Mouse (Mus musculus): Measurements from ENCODE around the gene Rarb. TPM values are rescaled to one million over a fixed set of nuclear protein-coding genes. Genes with fewer than 3 reads are reported as not detected.

The Rarb gene
- polyA plus RNA-seq, 1 experiment: 0.49 TPM

DNA sequence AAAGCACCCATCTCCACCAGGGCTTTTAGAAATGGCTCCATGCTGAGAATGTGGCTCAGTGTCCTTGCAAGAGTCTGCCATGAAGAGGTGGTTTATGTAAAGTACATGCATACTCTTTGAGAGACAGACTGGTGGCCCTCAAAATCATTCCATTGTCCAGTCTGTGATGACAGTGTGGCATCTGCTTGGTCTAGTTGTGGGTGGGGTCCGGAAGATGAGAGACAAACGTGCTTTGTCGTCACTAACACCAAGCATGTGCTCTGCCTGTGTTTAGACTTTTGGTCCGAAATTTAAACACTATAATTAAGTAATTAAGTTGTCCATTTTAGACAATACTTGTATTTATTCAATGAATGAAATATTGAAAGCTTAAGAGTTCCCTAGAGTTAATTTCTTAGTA is 404.8 kb downstream of the Rarb start:
- H3K36me3 ChIP-seq (ENCODE audit: control insufficient read depth, insufficient read depth, low read length, poor library complexity, severe bottlenecking): peaks cover 3% of the 10 kb centered on the region
- H3K4me3 ChIP-seq (ENCODE audit: low read depth, low read length): no peak overlapping the region
- no peaks in the 10 kb centered on the region for H3K9me3 ChIP-seq (replicated peaks; ENCODE audit: control insufficient read depth, insufficient read depth, low read length, poor library complexity, severe bottlenecking)
- H3K9ac ChIP-seq (ENCODE audit: low read depth, poor library complexity, severe bottlenecking): no peak overlapping the region
- H3K4me1 ChIP-seq (ENCODE audit: control insufficient read depth, insufficient read depth, low read length): no peaks in the 10 kb centered on the region
- TF ChIP-seq EP300 (IDR thresholded peaks at IDR 0.05; ENCODE audit: insufficient read depth, low read depth, low read length): no peak
- H3K27me3 ChIP-seq (ENCODE audit: control insufficient read depth, insufficient read depth, low read length, poor library complexity, severe bottlenecking): no peaks in the 10 kb centered on the region
- H3K27ac ChIP-seq (ENCODE audit: insufficient read depth, low read length): no peak overlapping the region

GRCm38 (mm10) chr14:16405187-16405586 is 413.8 kb downstream of the Rarb start:
- TF ChIP-seq POLR2A (IDR thresholded peaks at IDR 0.05; ENCODE audit: insufficient read depth, low read length) (no peak), CTCF (IDR thresholded peaks at IDR 0.05; ENCODE audit: low read depth, low read length) (no peak)
- Histone ChIP-seq H3K9ac (ENCODE audit: low read depth, poor library complexity, severe bottlenecking) (no peak overlapping the region), H3K36me3 (ENCODE audit: control insufficient read depth, insufficient read depth, low read length, poor library complexity, severe bottlenecking) (no peaks in the 10 kb centered on the region), H3K4me3 (ENCODE audit: low read depth, low read length) (no peak overlapping the region), H3K4me1 (ENCODE audit: control insufficient read depth, insufficient read depth, low read length) (no peaks in the 10 kb centered on the region), H3K9me3 (replicated peaks; ENCODE audit: control insufficient read depth, insufficient read depth, low read length, poor library complexity, severe bottlenecking) (no peaks in the 10 kb centered on the region), H3K27me3 (ENCODE audit: control insufficient read depth, insufficient read depth, low read length, poor library complexity, severe bottlenecking) (no peaks in the 10 kb centered on the region), H3K27ac (ENCODE audit: insufficient read depth, low read length) (no peak overlapping the region)

- Histone ChIP-seq H3K4me1 (ENCODE audit: control insufficient read depth, insufficient read depth, low read length) (no peaks in the 10 kb centered on the region), H3K36me3 (ENCODE audit: control insufficient read depth, insufficient read depth, low read length, poor library complexity, severe bottlenecking) (no peaks in the 10 kb centered on the region), H3K9me3 (replicated peaks; ENCODE audit: control insufficient read depth, insufficient read depth, low read length, poor library complexity, severe bottlenecking) (no peaks in the 10 kb centered on the region), H3K27ac (ENCODE audit: insufficient read depth, low read length) (no peak overlapping the region), H3K27me3 (ENCODE audit: control insufficient read depth, insufficient read depth, low read length, poor library complexity, severe bottlenecking) (no peaks in the 10 kb centered on the region), H3K9ac (ENCODE audit: low read depth, poor library complexity, severe bottlenecking) (no peak overlapping the region), H3K4me3 (ENCODE audit: low read depth, low read length) (no peak overlapping the region)
- TF ChIP-seq EP300 (IDR thresholded peaks at IDR 0.05; ENCODE audit: insufficient read depth, low read depth, low read length) (no peak), POLR2A (IDR thresholded peaks at IDR 0.05; ENCODE audit: insufficient read depth, low read length) (no peak), CTCF (IDR thresholded peaks at IDR 0.05; ENCODE audit: low read depth, low read length) (no peak)
Measured at GRCm38 (mm10) chr14:16384783-16385182, 434.2 kb downstream of the Rarb start.
